Mouse (Mus musculus) bone marrow macrophage, adult 2 months (primary cell): Measurements from ENCODE around the gene Hist1h3b.

Experiments
- CTCF ChIP-seq: IDR thresholded peaks from 2 replicates; pipeline ENCODE4 v1.5.1; 2012; ENCODE audit warnings: low read depth, mild to moderate bottlenecking, low read length, moderate library complexity
- POLR2A ChIP-seq: IDR thresholded peaks from 2 replicates; pipeline ENCODE4 v1.6.1; 2012; ENCODE audit warnings: mild to moderate bottlenecking, low read depth, low read length, borderline replicate concordance

GRCm38 (mm10) chr13:23725213-23725612 is 26.9 kb upstream of the Hist1h3b start:
- TF ChIP-seq CTCF (no peak), POLR2A (no peak)
